Mouse (Mus musculus) heart, postnatal 0 days (tissue): Measurements from ENCODE around the gene Kif28.

ENCODE experiments used
- CTCF ChIP-seq: IDR thresholded peaks from 2 replicates; pipeline ENCODE4 v1.5.1; 2016; ENCODE audit warnings: antibody characterized with exemption, control low read depth, low read depth
- EP300 ChIP-seq: IDR thresholded peaks from 2 replicates; pipeline ENCODE4 v1.6.1; 2016; ENCODE audit warnings: antibody characterized with exemption, low read depth

DNA sequence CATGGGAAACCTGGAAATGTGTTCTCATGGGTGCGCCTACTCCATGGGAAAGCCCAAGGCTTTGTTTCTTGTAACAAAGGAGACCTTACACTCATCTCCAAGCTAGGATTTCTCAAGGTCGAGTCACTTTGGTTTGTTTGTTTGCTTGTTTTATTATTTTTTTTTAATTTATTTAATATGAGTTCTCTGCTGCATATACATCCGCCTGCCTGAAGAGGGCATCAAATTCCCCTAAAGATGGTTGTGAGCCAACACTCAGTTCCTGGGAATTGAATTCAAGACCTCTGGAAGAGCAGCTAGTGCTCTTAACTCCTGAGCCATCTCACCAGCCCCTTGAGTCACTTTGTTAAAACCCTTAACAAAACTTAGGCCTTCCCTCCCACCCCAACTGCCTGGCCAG, 31.7 kb downstream of the Kif28 start:
- TF ChIP-seq CTCF, result no peak
- TF ChIP-seq EP300, result no peak
